Mouse (Mus musculus) liver, postnatal 0 days (tissue): ENCODE results near the gene Mpp5.

Experiments used
- CTCF ChIP-seq: sonication (generic); IDR thresholded peaks from 2 replicates; pipeline ENCODE4 v1.5.1; 2016; ENCODE audit warnings: antibody characterized with exemption, low read depth
- EP300 ChIP-seq: IDR thresholded peaks from 2 replicates; pipeline ENCODE4 v1.6.1; 2016; ENCODE audit warnings: antibody characterized with exemption, low read depth, mild to moderate bottlenecking

GRCm38 (mm10) chr12:78890062-78890461 is 141.4 kb downstream of the Mpp5 start:
- TF ChIP-seq CTCF (no peak), EP300 (no peak)
